Mouse (Mus musculus): Measurements from ENCODE around the gene Gpr143. TPM values are rescaled to one million over a fixed set of nuclear protein-coding genes. Genes with fewer than 3 reads are reported as not detected.
"Not testable (repeated sequence)": the region's sequence is repeated elsewhere in the genome, so short reads cannot be mapped to it uniquely, and the experiment has no call there.

Gpr143 gene
- not detected for total RNA-seq (2021)
- long read RNA-seq, experiment 1, result 0 reads
- long read RNA-seq, experiment 2, result 0 reads

- DNase-seq (ENCODE audit: low spot score in 2 of 2), result peak in 1 of 2 experiments; percentile 17
Observed at GRCm38 (mm10) chrX:152781720-152782403, at the start of gene Gpr143. Gene Gpr143, plus strand, starts transcription at chrX:152781921.

GRCm38 (mm10) chrX:152735283-152735682 is 46.4 kb upstream of the Gpr143 start:
- DNase-seq (ENCODE audit: low spot score in 2 of 2), result no peak

GRCm38 (mm10) chrX:152738191-152738590 is 43.5 kb upstream of the Gpr143 start:
- no peak for DNase-seq (ENCODE audit: low spot score in 2 of 2)

GRCm38 (mm10) chrX:152738759-152739368 is 42.9 kb upstream of the Gpr143 start:
- DNase-seq (ENCODE audit: low spot score in 2 of 2), result no peak

GRCm38 (mm10) chrX:152743642-152744041 is 38.1 kb upstream of the Gpr143 start:
- DNase-seq (ENCODE audit: low spot score in 2 of 2), result no peak

GRCm38 (mm10) chrX:152745925-152746324 is 35.8 kb upstream of the Gpr143 start:
- DNase-seq (ENCODE audit: low spot score in 2 of 2), result no peak

GRCm38 (mm10) chrX:152755819-152756218 is 25.9 kb upstream of the Gpr143 start:
- no peak for DNase-seq (ENCODE audit: low spot score in 2 of 2)

- DNase-seq (ENCODE audit: low spot score in 2 of 2), result no peak
Observed at GRCm38 (mm10) chrX:152756293-152756692, 25.4 kb upstream of the Gpr143 start.

GRCm38 (mm10) chrX:152762437-152762836 is 19.3 kb upstream of the Gpr143 start:
- no peak for DNase-seq (ENCODE audit: low spot score in 2 of 2)

DNA sequence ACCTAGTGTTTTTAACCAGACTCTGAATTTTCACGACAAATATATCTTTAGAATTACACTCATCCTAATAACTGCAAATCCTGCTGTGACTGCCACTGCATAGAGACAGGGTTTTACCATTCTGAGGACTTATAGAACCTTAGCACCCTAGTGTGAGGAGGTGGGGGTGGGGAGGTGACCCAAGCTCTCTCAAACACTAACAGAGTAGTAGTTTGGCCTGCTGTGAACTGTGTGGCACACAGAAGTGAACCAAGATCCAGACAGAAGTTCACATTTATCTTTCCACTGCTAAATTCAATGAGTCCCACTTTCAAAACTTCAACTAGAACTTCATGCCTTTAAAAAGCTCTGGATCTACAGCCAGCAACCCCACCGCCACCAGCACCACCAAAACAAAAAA is 18.9 kb upstream of the Gpr143 start:
- DNase-seq (ENCODE audit: low spot score in 2 of 2), result no peak

DNA sequence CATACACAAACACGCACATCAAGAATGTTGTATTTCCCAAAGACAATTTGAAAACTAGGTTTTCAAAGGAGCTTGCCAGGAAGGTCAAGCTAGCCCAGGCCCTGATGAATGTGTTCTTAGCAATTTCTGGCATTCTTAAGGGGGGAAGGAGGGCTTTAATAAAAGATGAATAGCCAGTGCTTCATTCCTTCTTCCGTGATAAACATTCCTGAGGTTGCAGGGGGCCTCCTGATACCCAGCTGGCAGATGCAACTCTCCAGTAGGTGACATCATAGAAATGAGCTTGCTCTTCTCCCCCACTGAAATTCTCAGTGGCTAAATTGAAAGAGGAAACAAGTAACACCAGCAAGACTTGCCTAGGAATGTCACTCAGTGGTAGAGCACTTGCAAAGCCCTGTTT is 17.6 kb upstream of the Gpr143 start:
- no peak for DNase-seq (ENCODE audit: low spot score in 2 of 2)

DNA sequence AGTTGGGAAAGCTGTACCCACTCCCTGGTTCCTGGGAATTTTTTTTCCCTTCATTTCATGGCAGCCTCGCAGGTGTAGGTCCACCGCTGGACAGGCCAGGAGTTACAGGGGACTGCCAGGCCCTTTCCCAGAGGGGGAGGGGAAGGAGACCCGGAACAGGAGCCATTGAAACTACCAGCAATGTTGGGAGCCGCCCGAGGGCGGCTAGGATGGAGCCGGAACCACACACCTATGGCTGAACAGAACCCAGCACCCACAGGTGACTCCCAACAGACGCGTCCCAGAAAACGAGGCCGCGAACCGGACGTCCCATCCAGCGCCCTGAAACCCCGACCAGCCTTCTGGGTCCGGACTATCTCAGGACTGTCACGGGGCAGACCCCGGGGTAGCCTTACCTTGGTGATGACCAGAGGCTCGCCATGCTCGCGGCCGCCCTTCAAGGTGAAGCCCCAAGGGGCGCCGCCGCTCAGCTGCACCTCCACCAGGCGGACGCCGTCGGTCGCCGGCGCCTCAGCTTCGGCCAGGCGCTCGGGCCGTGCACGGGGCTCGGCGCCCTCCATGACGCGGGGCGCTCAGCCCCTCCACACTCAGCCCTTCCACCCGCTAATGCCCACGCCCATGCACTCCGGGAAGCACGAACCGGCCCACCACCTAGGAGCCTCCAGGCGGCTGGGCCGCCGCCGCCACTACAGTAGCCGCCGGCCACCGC is 12.7 kb upstream of the Gpr143 start, which contains the start of gene Shroom2:
TSS of gene Shroom2 (minus strand) at position 575 of the 709 bp plus-strand sequence.
- peak; percentile 16 to 25 for DNase-seq (ENCODE audit: low spot score in 2 of 2)

- peak; percentile 43 to 53 for DNase-seq (ENCODE audit: low spot score in 2 of 2)
Observed at GRCm38 (mm10) chrX:152769600-152770157, 12.0 kb upstream of the Gpr143 start.

GRCm38 (mm10) chrX:152788129-152788528 is 6.4 kb downstream of the Gpr143 start:
- DNase-seq (ENCODE audit: low spot score in 2 of 2), result no peak

DNA sequence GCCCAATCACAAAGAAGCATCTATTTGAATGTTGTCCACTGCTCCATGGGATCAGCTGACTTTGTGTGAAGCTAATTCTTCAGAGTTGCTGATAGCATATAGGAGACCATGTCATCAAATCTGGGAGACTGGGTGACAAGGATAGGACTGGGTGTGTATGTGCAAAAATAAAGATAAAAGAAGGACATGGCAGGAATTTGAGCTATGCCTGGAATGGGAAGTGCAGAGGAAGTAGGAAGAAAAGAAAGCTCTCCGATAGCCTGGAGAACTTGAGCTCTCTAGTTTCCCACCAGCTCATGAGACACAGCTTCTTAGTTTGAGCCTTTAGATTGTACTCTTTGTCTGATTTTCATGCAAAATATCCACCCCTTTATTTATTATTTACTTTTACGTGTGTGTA is 6.9 kb downstream of the Gpr143 start:
- DNase-seq (ENCODE audit: low spot score in 2 of 2), result no peak

- DNase-seq (ENCODE audit: low spot score in 2 of 2), result no peak
Observed at GRCm38 (mm10) chrX:152805317-152805716, 23.6 kb downstream of the Gpr143 start.

GRCm38 (mm10) chrX:152813339-152813738 is 31.6 kb downstream of the Gpr143 start:
- DNase-seq (ENCODE audit: low spot score in 2 of 2), result no peak

GRCm38 (mm10) chrX:152818996-152819395 is 37.3 kb downstream of the Gpr143 start:
- no peak for DNase-seq (ENCODE audit: low spot score in 2 of 2)

DNA sequence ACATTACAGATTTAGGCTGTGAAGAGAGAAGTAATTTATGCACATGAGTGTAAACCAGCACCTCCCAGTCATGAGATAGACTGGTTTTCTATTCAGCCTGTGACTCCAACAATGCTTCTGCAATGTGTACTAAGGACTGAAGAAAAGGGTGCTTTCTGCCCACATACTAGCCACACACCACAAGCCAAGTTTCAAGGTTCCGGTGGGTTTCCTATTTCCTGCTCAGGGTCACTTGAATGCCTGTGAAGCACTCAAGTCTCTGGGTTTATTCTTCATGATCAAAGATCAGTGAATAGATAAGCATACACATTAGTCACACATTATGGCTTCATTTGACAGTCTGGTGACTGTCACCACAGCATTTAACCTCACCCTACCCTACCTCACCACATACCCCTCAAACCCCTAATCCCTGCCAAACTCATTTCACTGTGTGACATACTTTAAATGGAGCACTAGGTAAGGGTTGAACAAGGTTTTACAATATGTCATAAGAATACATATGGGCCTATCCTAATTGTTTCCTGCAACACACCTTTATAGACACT is 49.4 kb downstream of the Gpr143 start:
- DNase-seq (ENCODE audit: low spot score in 2 of 2), result not testable (repeated sequence)

- not testable (repeated sequence) for DNase-seq (ENCODE audit: low spot score in 2 of 2)
Observed at GRCm38 (mm10) chrX:152834940-152835339, 53.2 kb downstream of the Gpr143 start.

DNA sequence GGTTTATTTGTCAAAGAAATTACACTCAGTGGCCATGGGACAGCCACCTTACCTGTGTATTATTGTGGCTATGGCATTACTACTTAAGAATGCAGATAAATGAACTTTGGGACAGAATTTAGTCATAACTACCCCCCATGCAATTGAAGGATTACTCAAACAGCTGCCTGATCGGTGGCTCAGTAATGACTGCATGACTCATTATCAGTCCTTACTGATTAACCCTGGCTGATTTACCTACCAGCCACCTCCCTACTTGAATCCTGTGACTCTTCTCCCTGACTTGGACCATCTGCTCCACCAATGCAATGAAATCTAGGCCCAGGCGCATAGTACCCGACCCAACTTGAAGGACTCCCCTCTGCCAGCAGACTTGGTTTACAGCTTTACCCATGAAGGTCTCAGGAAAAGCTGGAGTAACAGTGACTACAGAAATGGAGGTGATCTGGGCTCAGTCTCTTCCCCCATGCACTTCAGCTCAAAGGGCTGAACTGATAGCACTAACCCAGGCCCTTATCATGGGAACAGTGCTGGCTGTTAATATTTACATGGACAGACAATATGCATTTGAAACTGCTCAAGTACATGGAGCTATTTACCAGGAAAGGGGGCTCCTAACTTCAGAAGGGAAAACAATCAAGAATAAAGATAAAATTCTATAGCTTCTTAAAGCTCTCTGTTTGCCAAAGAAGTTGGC is 73.5 kb downstream of the Gpr143 start:
- DNase-seq (ENCODE audit: low spot score in 2 of 2), result no peak
